Mouse (Mus musculus) ES-E14 (cell line): Measurements from ENCODE around the gene Ffar1. TPM values are rescaled to one million over a fixed set of nuclear protein-coding genes. Genes with fewer than 3 reads are reported as not detected.
A peak's percentile ranks its signal among the peaks of the same experiment; 100 is the strongest.

Experiments used
- DNase-seq: peaks from one replicate; pipeline ENCODE4 v3.0.0-alpha.2; 2013; ENCODE audit warnings: low read depth, low spot score
- H3K27ac ChIP-seq: 2 replicates; pipeline ENCODE4 v1.5.1; 2012; ENCODE audit warnings: low read depth, mild to moderate bottlenecking, low read length, moderate library complexity, mixed read lengths; ENCODE audit not compliant: poor library complexity, insufficient read depth, severe bottlenecking
- H3K36me3 ChIP-seq: 2 replicates; pipeline ENCODE4 v1.6.1; 2012; ENCODE audit warnings: mild to moderate bottlenecking, low read length, moderate library complexity, mixed read lengths; ENCODE audit not compliant: control insufficient read depth, poor library complexity, insufficient read depth, severe bottlenecking
- H3K4me1 ChIP-seq, 2 experiments: fragments of 150-350 bp in 1 of 2; sonication (generic) in 1 of 2; 2 replicates each; pipeline ENCODE4 v1.6.1; 2012; ENCODE audit warnings: low read length in 2 of 2, mild to moderate bottlenecking in 1 of 2, mixed read lengths in 1 of 2; ENCODE audit not compliant: control insufficient read depth in 2 of 2, insufficient read depth in 2 of 2, poor library complexity in 1 of 2
- H3K4me3 ChIP-seq, 2 experiments: fragments of 150-350 bp in 1 of 2; sonication (generic) in 1 of 2; 2 replicates each; pipeline ENCODE4 v1.5.1; 2012; ENCODE audit warnings: low read length in 2 of 2, low read depth in 1 of 2, mild to moderate bottlenecking in 1 of 2, mixed read lengths in 1 of 2; ENCODE audit not compliant: insufficient read depth in 1 of 2, poor library complexity in 1 of 2, severe bottlenecking in 1 of 2
- H3K9ac ChIP-seq: 2 replicates; pipeline ENCODE4 v1.6.1; 2012; ENCODE audit warnings: low read depth, mild to moderate bottlenecking, low read length, mixed read lengths; ENCODE audit not compliant: poor library complexity, insufficient read depth, severe bottlenecking
- H3K9me3 ChIP-seq: fragments of 150-350 bp; sonication (generic); 2 replicates; pipeline ENCODE4 v1.6.1; 2012; ENCODE audit warnings: low read depth, mild to moderate bottlenecking, low read length; ENCODE audit not compliant: control insufficient read depth, insufficient read depth
- CHD2 ChIP-seq: IDR thresholded peaks from 2 replicates; pipeline ENCODE4 v1.6.1; 2014; ENCODE audit warnings: mild to moderate bottlenecking, low read depth, low read length, inconsistent platforms
- HCFC1 ChIP-seq: IDR thresholded peaks from 2 replicates; pipeline ENCODE4 v1.6.1; 2012; ENCODE audit warnings: low read length, inconsistent platforms, borderline replicate concordance; ENCODE audit not compliant: insufficient read depth
- MAFK ChIP-seq: IDR thresholded peaks from 2 replicates; pipeline ENCODE4 v1.6.1; 2014; ENCODE audit warnings: mild to moderate bottlenecking, low read depth, low read length, inconsistent platforms; ENCODE audit not compliant: insufficient read depth
- ZC3H11A ChIP-seq: IDR thresholded peaks from 2 replicates; pipeline ENCODE4 v1.6.1; 2012; ENCODE audit warnings: low read depth, mild to moderate bottlenecking, inconsistent platforms, low read length, borderline replicate concordance
- ZNF384 ChIP-seq: IDR thresholded peaks from 2 replicates; pipeline ENCODE4 v1.6.1; 2012; ENCODE audit warnings: low read depth, low read length, inconsistent platforms
- in situ Hi-C, 2 experiments: fragments of 600-800 bp; cut with MboI; formaldehyde crosslinking; loops; one replicate each; pipeline ENCODE4 v1.15.1; 2025; ENCODE audit warnings: low sequenced_read_pairs in 2 of 2, inconsistent platforms in 1 of 2; ENCODE audit not compliant: unreplicated experiment in 2 of 2
- total RNA-seq: library from RNA; depleted of rRNA; stranded (reverse); fragments of 300-350 nt; gene quantifications from 2 replicates; pipeline ENCODE4 v1.2.3, GENCODE M21; 2012

The Ffar1 gene
- total RNA-seq, 1 experiment = 0.04 TPM

GRCm38 (mm10) chr7:30859635-30860402 lies 1.5 kb downstream of the Ffar1 start:
- Histone ChIP-seq H3K36me3 (no peaks in the 10 kb centered on the region), H3K9ac (peak overlapping the region; percentile 30; the same call in 1 of the 2 replicates), H3K4me3 (peak overlapping the region; percentile 20 to 41; a peak in 1 of 4 replicates), H3K4me1 (peaks cover 0 to 14% of the 10 kb centered on the region in 2 experiments; a peak in 1 of 4 replicates), H3K27ac (no peak overlapping the region), H3K9me3 (no peaks in the 10 kb centered on the region)
- peak; percentile 81 for DNase-seq
- in situ Hi-C loops = no loop called here
- TF ChIP-seq MAFK (no peak), ZC3H11A (peak; percentile 27; the same call in 1 of the 2 replicates), CHD2 (no peak)

- Histone ChIP-seq H3K4me1 (peaks cover 0 to 17% of the 10 kb centered on the region in 2 experiments; a peak in 1 of 4 replicates), H3K27ac (no peak overlapping the region), H3K9me3 (no peaks in the 10 kb centered on the region), H3K36me3 (no peaks in the 10 kb centered on the region), H3K4me3 (no peak overlapping the region), H3K9ac (no peak overlapping the region)
- TF ChIP-seq ZC3H11A = no peak
- no peak for TF ChIP-seq ZNF384
- no peak for TF ChIP-seq MAFK
- TF ChIP-seq CHD2 = no peak
- TF ChIP-seq HCFC1 = no peak
- in situ Hi-C loops = no loop called here
- DNase-seq = peak; percentile 65
These were observed 2.1 kb downstream of the Ffar1 start for GRCm38 (mm10) chr7:30859290-30859634.

- no peak overlapping the region for H3K4me3 ChIP-seq
- no peak for DNase-seq
- no peak overlapping the region for H3K27ac ChIP-seq
- H3K9ac ChIP-seq = no peak overlapping the region
- peaks cover 0 to 17% of the 10 kb centered on the region in 2 experiments; a peak in 1 of 4 replicates for H3K4me1 ChIP-seq
- in situ Hi-C loops = no loop called here
- no peaks in the 10 kb centered on the region for H3K36me3 ChIP-seq
- H3K9me3 ChIP-seq = no peaks in the 10 kb centered on the region
- TF ChIP-seq HCFC1 = no peak
- TF ChIP-seq CHD2 = no peak
- TF ChIP-seq ZC3H11A = no peak
- TF ChIP-seq ZNF384 = no peak
- no peak for TF ChIP-seq MAFK
These were observed 3.6 kb downstream of the Ffar1 start for GRCm38 (mm10) chr7:30857746-30858145.

- H3K9me3 ChIP-seq = no peaks in the 10 kb centered on the region
- DNase-seq = no peak
- no peak within 1 kb of the TSS for H3K27ac ChIP-seq
- peak within 1 kb of the TSS; percentile 48 to 49 for H3K4me3 ChIP-seq
- in situ Hi-C loops = no loop called here
- H3K4me1 ChIP-seq = peaks cover 0 to 16% of the 10 kb centered on the region in 2 experiments; a peak in 1 of 4 replicates
- no peak for TF ChIP-seq HCFC1
- TF ChIP-seq MAFK = no peak
- TF ChIP-seq ZNF384 = no peak
- TF ChIP-seq CHD2 = no peak
- no peak for TF ChIP-seq ZC3H11A
- H3K36me3 ChIP-seq = no peaks in the 10 kb centered on the region
- peak within 1 kb of the TSS; percentile 16; the same call in 1 of the 2 replicates for H3K9ac ChIP-seq
These were observed 5.3 kb downstream of the Ffar1 start, which contains the start of gene Ffar3 for GRCm38 (mm10) chr7:30856078-30856477. Gene Ffar3, minus strand, starts transcription at chr7:30856178.

- in situ Hi-C loops = no loop called here
- DNase-seq = no peak
- no peaks in the 10 kb centered on the region for H3K9me3 ChIP-seq
- H3K9ac ChIP-seq = no peak overlapping the region
- H3K4me1 ChIP-seq = peaks cover 0 to 16% of the 10 kb centered on the region in 2 experiments; a peak in 2 of 4 replicates
- TF ChIP-seq MAFK = no peak
- no peak overlapping the region for H3K27ac ChIP-seq
- H3K36me3 ChIP-seq = no peaks in the 10 kb centered on the region; the same call in 1 of the 2 replicates
- no peak overlapping the region for H3K4me3 ChIP-seq
These were observed 9.9 kb downstream of the Ffar1 start for GRCm38 (mm10) chr7:30851421-30851820.
